Mouse (Mus musculus): ENCODE data around the gene Rbms1.

The Rbms1 gene

GRCm38 (mm10) chr2:60804763-60805162 is 158.2 kb downstream of the Rbms1 start:
- no peak for DNase-seq

GRCm38 (mm10) chr2:60803377-60803776 is 159.6 kb downstream of the Rbms1 start:
- no peak for DNase-seq

- DNase-seq: no peak
These were observed 160.2 kb downstream of the Rbms1 start for GRCm38 (mm10) chr2:60802828-60803227.

GRCm38 (mm10) chr2:60802191-60802590 is 160.8 kb downstream of the Rbms1 start:
- DNase-seq: no peak

- DNase-seq: no peak
These were observed 161.3 kb downstream of the Rbms1 start for GRCm38 (mm10) chr2:60801571-60802155.

GRCm38 (mm10) chr2:60800921-60801558 is 162.0 kb downstream of the Rbms1 start:
- no peak for DNase-seq

GRCm38 (mm10) chr2:60799816-60800215 is 163.2 kb downstream of the Rbms1 start:
- no peak for DNase-seq

GRCm38 (mm10) chr2:60798767-60799529 is 164.0 kb downstream of the Rbms1 start:
- DNase-seq: no peak

- DNase-seq: no peak
These were observed 165.9 kb downstream of the Rbms1 start for GRCm38 (mm10) chr2:60796969-60797669.

- no peak for DNase-seq
These were observed 166.4 kb downstream of the Rbms1 start for GRCm38 (mm10) chr2:60796616-60796968.

- no peak for DNase-seq
These were observed 167.1 kb downstream of the Rbms1 start for GRCm38 (mm10) chr2:60795861-60796260.

GRCm38 (mm10) chr2:60792506-60792905 is 170.5 kb downstream of the Rbms1 start:
- DNase-seq: no peak

- DNase-seq: no peak
These were observed 173.9 kb downstream of the Rbms1 start for GRCm38 (mm10) chr2:60789126-60789525.

GRCm38 (mm10) chr2:60788173-60788908 is 174.7 kb downstream of the Rbms1 start:
- no peak for DNase-seq

GRCm38 (mm10) chr2:60787088-60787487 is 175.9 kb downstream of the Rbms1 start:
- no peak for DNase-seq

GRCm38 (mm10) chr2:60786289-60786688 is 176.7 kb downstream of the Rbms1 start:
- DNase-seq: no peak

- no peak for DNase-seq
These were observed 188.5 kb downstream of the Rbms1 start for GRCm38 (mm10) chr2:60774501-60774900.

- DNase-seq: peak; percentile 6
These were observed 189.4 kb downstream of the Rbms1 start for GRCm38 (mm10) chr2:60773592-60773991.

- DNase-seq: no peak
These were observed 196.6 kb downstream of the Rbms1 start for GRCm38 (mm10) chr2:60766420-60766819.

- DNase-seq: no peak
These were observed 206.8 kb downstream of the Rbms1 start for GRCm38 (mm10) chr2:60756218-60756617.

GRCm38 (mm10) chr2:60755101-60755500 is 207.9 kb downstream of the Rbms1 start:
- DNase-seq: no peak

- no peak for DNase-seq
These were observed 211.7 kb downstream of the Rbms1 start for GRCm38 (mm10) chr2:60751274-60751673.

GRCm38 (mm10) chr2:60750591-60750990 is 212.4 kb downstream of the Rbms1 start:
- no peak for DNase-seq

All from cerebellum, adult 8-10 months (tissue).